Mouse (Mus musculus) bone marrow, adult 2 months (tissue): ENCODE results near the gene Tmem254b. TPM values are rescaled to one million over a fixed set of nuclear protein-coding genes. Genes with fewer than 3 reads are reported as not detected.
"Not testable (repeated sequence)": the region's sequence is repeated elsewhere in the genome, so short reads cannot be mapped to it uniquely, and the experiment has no call there.

ENCODE experiments used
- H3K27ac ChIP-seq: fragments of 200-500 bp; 2 replicates; pipeline ENCODE4 v1.5.1; 2012; ENCODE audit warnings: low read depth, mild to moderate bottlenecking, control low read depth, inconsistent platforms, low read length; ENCODE audit not compliant: control insufficient read depth, poor library complexity, insufficient read depth
- H3K4me1 ChIP-seq: fragments of 200-500 bp; 2 replicates; pipeline ENCODE4 v1.6.1; 2011; ENCODE audit warnings: low read length; ENCODE audit not compliant: control insufficient read depth, insufficient read depth
- H3K4me3 ChIP-seq: fragments of 200-500 bp; replicated peaks from 2 replicates; pipeline ENCODE3; 2011; ENCODE audit warnings: mild to moderate bottlenecking, low read depth, low read length, control low read depth; ENCODE audit not compliant: control insufficient read depth
- WGBS: fragments of 180-500 bp; shearing (Covaris S2); methylation state at CpG from one replicate; pipeline ENCODE4 v1.1.7; 2018; 5-methylcytosine and 5-hydroxymethylcytosine counted together
- polyA plus RNA-seq: library from polyadenylated mRNA; stranded (reverse); fragments of >200 nt; gene quantifications from 2 replicates; pipeline ENCODE4 v1.2.4, GENCODE M21; 2011; ENCODE audit warnings: low replicate concordance; ENCODE audit not compliant: missing spikeins, insufficient read depth, insufficient read length

Gene Tmem254b
- 1.8 TPM in 1 of 2 replicates, not detected in the other for polyA plus RNA-seq

DNA sequence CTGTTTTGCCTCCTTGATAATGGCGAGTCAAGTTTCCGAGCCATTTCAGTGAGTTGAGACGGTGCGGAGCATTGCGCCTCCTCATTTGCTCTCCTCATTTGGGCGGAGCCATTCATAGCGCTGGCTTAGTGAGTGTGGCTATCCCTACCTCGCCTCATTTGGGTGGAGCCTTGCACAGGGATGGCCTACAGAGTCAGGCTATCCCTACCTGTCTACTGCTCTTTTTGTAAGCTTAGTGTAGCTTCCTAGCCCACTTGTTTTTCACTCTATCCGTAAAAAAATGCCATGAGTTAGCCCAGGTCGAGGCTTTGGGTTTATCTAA, at the start of gene Tmem254b:
Gene Tmem254b, minus strand, starts transcription at position 116 of the 322 bp plus-strand sequence.
- H3K27ac ChIP-seq, H3K4me1 ChIP-seq, H3K4me3 ChIP-seq: not testable (repeated sequence)
- WGBS: no CpG with 5 or more reads among the region's 10 CpGs

DNA sequence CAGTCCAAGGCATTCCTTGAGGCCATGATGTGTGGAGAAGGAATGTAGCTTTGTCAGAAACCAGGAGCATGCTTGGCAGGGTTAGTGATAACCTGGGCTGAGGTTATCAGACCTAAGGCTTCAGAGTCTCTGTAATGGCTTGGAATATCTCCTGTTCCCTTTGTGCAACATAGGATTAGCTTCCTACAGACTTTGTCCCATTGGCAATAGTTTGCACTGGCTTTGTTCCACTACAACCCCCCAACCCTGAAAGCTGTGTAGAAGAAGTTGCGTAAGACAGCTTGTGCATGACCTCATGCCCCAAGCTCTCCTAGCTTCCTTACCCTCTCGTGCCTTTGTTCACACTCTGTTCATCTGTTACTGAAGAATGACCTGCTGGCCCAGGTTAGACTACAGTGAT, 30.3 kb upstream of the Tmem254b start:
- H3K27ac ChIP-seq, H3K4me3 ChIP-seq: not testable (repeated sequence)
- no CpG with 5 or more reads among the region's 2 CpGs for WGBS

DNA sequence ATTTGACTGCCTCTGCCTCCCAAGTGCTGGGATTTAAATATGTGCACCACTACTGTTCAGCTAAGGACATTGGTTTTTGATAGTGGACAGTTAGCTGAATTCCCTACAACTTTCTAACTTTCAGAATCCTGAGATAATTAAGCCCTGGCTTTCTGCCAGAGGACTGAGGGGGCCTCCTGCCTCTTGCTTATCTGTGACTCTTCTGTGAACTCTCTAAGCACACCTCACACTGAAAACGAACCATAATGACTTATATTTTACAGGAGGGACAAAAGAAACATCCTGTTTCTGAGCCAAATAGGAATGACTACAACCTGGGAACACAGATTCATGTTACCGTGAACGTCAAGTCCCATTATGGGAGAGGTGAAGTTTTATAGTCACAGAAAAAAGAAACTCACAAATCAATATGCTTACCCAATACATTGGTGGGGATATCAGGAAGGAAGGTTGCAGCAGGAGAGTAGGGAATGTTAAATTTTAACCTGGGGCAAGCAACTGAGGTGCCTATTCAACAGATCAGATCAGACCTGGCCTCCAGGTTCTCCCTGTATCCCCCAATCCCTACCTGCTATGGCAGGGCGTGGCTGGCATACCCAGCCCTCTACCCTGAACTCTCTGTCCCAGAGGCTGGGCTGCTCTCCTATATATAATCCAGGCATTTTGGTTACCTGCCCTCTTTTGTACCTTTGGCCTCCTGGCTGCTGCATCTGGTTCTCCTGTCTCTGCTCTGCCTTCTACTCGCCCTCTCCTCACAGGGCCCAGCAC, 9.6 kb upstream of the Tmem254b start:
- H3K4me1 ChIP-seq, H3K4me3 ChIP-seq, H3K27ac ChIP-seq: not testable (repeated sequence)
- no CpG with 5 or more reads among the region's 5 CpGs for WGBS

More for the DNA sequence above, 30.3 kb upstream of the Tmem254b start:
- H3K4me1 ChIP-seq: not testable (repeated sequence)

DNA sequence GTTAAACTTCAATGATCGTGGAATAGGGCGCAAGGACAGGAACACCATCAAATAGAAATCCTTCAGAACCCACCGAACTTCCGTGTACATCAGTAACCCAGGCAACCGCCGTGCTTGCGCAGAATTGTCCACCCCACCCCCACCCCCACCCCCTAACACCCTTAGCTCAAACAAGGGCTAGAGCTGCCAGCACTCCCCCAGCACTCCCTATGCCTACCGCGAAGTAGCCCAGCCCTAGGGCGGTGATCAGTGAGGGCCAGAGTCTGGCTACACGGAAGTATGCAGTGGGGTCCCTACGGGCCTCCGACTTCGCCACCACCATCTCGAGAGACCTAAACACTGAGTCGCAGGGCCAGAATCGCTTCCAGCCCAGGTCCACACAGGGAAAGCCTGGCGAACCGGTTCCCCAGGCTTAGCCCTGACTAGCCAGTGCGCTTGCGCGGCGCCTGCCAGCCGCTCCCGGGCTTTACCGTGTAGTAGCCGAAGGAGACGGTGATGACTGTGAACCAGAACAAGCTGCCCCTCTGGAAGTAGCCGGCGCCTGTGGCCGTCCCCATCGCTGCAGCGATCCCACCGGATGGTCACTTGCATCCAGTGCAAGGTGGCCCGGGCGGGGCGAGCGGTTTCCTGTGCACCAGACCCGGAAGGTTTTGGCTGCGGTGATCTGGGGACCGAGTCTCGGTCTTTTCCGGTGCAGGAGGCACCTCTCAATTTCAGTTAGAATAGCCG, 480 bp downstream of the Tmem254b start:
- no CpG with 5 or more reads among the region's 44 CpGs for WGBS
- not testable (repeated sequence) for H3K27ac ChIP-seq, H3K4me1 ChIP-seq, H3K4me3 ChIP-seq

DNA sequence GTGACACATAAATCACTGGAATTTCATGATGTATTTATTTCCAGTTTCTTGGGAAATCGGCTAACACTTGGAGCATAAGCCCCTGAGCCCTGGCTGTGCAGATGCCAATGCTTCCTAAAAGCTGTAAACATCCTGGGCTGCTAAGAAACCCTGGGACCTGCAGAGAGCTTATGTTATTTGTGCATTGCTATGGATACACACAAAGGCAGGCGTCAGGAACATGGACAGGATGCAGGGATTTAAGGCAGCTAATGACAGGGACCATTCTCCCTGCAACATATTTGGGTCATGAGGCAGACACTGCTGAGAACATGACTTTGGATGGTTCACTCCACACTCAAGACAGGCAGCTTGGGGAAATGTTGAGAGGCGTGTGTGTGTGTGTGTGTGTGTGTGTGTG, 9.0 kb downstream of the Tmem254b start:
- not testable (repeated sequence) for H3K27ac ChIP-seq, H3K4me1 ChIP-seq, H3K4me3 ChIP-seq
- WGBS: no CpG with 5 or more reads among the region's 3 CpGs

DNA sequence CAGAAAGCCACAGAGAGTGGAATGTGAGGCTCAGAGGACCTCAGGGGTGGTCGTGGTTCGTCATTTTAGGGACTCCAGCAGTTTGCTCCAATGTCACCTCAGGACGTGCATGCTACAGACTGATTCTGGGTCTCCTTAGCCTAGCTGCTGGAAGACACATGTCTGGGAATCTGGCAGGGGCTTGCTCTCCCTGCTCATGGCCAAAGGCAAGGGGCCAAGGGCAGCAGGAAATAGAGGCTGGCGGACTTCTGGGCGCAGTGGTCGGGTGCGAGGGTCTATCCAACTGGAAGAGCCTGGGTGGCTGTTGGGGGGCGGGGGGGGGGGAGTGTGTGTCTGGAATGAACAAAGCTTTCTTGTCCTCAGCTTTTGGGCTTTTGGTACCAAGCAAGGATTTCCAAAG, 18.5 kb downstream of the Tmem254b start:
- H3K4me3 ChIP-seq, H3K4me1 ChIP-seq, H3K27ac ChIP-seq: not testable (repeated sequence)
- no CpG with 5 or more reads among the region's 8 CpGs for WGBS

DNA sequence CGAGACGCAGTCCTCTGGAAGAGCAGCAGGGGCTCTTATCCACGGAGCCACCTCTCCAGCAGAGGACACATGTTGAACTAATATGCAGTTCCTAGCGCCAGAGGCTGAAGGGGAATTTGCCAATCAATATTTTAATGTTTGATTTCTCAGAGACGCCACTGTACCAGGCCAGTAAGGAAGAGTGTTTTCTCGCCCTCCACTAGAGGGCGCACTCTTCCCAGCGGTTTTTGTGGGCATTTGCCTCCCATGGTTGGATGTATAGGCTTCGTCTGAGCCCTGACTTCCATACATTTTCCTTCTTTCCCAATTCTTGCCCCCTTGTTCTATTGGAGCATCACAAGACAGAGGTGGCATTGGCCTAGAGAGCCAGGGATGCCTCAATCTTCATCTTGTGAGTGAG, 20.2 kb downstream of the Tmem254b start:
- no CpG with 5 or more reads among the region's 9 CpGs for WGBS
- H3K27ac ChIP-seq, H3K4me3 ChIP-seq, H3K4me1 ChIP-seq: not testable (repeated sequence)

DNA sequence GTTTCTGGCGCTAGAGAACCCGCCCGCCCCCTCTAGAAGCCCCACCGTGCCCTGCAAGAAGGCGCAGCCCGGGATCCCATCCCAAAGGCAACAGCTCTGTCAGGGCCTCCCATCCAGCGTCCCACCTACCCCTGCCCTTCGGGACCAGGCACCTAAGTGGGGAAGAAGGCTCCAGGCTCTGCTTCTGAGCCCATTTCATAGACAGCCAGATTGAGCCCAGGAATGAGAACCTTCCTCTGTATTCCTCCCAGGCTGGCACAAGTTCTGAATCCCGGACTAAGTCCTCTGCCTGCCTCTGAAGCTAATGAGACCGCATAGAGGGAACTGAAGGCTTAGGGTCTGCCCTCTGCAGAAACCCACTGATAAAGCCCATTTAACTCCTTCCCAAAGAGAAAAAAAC, 24.5 kb downstream of the Tmem254b start, which contains the start of gene Plac9b:
Gene Plac9b, minus strand, starts transcription at position 101 of the 400 bp plus-strand sequence.
- no CpG with 5 or more reads among the region's 10 CpGs for WGBS
- not testable (repeated sequence) for H3K4me3 ChIP-seq, H3K4me1 ChIP-seq, H3K27ac ChIP-seq

DNA sequence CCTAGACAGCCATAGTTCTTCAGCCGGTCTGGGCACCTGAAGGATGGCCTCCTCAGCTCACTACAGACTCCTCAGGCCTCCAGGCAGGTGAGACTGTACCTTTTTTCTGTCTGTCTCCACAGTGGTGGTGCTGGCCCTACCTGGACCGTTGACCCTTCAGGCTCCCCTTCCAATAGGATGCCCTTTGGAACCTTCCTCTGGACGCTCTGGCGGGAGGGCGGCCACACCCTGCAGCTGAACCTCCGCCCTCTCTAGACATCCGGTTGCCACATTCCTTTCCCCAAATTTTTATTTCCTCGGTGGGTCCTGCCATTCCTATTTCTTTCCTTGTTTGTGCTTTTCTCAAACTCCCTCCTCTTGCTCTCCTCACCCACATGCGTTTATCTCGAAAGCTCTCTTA, 25.2 kb downstream of the Tmem254b start:
- not testable (repeated sequence) for H3K4me1 ChIP-seq, H3K27ac ChIP-seq
- no CpG with 5 or more reads among the region's 10 CpGs for WGBS

DNA sequence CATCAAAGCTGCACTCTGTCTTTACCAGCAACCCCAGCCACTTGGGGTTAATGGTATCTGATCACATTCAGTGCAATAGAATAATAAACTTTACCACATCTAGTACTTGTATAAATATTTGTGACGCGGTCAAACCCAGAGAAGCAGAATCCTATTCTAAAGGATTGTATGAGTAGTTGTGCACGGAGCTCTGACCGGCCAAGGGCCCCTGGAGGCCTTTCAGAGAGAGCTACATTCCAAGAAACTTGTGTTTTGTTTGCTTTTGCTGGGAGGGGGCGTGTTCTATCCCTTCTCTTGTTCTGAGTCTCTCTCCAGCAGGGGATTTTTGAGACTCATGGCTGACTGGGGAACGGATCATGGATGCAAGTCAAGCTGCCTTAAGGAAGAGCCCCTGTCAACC, 31.8 kb downstream of the Tmem254b start:
- no CpG with 5 or more reads among the region's 6 CpGs for WGBS
- not testable (repeated sequence) for H3K4me3 ChIP-seq, H3K27ac ChIP-seq, H3K4me1 ChIP-seq

More for the DNA sequence above, 25.2 kb downstream of the Tmem254b start:
- not testable (repeated sequence) for H3K4me3 ChIP-seq

DNA sequence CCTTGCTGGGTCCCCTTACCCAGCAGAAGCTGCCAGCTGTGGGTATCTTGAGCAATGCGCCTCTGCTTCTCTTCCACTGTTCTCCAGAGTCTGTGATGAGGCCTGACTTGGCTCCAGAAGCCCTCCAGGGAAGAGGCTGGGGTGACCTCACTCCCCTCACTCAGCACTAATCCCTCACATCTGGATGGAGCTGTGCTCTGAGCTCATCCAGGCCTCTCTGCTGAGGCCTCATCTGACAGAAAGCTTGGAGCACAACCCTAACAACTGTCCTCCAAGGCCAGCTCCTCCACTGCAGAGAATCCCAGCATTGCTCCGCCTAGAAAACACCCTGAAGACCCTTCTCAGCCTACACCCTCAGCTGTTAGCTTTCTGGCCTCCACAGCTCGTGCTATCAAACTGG, 32.9 kb downstream of the Tmem254b start:
- H3K27ac ChIP-seq, H3K4me3 ChIP-seq, H3K4me1 ChIP-seq: not testable (repeated sequence)
- WGBS: no CpG with 5 or more reads among the region's 3 CpGs

DNA sequence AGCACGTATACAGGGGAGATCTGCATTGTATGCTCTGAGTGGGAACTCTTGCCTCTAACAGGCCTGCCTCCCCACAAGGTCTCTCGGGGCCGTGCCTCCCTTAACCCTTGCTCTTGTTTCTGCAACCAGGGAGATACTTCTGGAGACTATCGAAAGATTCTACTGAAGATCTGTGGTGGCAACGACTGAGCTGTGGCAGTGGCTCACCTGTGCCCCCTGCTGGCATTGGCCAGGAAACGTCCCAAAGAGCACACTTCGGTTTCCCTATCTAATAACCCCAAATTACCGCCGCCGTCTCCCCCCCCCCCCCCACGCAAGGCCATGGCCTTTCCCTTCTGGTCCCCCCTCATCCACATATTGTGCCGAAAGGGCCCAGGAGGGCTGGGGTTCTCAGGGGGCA, 41.6 kb downstream of the Tmem254b start:
- no CpG with 5 or more reads among the region's 12 CpGs for WGBS

DNA sequence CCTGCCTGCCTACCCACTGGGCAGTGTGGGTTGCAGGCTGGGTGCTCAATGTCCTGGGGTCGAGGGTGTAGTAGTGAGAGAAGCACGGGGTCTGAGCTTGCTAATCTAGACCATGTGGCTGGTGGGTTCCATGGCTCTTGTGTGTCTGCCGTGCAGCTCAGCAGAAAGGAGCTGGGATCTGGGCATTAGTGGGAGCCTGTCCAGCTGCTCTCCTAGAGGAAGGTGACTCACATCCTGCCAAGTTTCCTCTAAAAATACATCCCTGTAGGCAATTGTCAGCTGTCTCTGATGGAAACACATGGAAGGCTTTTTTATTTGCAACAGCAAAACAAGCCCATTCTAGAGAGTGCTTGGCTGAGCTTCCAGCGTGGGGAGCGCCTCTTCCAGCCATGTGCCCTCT, 44.4 kb downstream of the Tmem254b start:
- not testable (repeated sequence) for H3K27ac ChIP-seq, H3K4me3 ChIP-seq, H3K4me1 ChIP-seq
- no CpG with 5 or more reads among the region's 5 CpGs for WGBS

More for the DNA sequence above, 41.6 kb downstream of the Tmem254b start:
- not testable (repeated sequence) for H3K4me1 ChIP-seq, H3K27ac ChIP-seq, H3K4me3 ChIP-seq

DNA sequence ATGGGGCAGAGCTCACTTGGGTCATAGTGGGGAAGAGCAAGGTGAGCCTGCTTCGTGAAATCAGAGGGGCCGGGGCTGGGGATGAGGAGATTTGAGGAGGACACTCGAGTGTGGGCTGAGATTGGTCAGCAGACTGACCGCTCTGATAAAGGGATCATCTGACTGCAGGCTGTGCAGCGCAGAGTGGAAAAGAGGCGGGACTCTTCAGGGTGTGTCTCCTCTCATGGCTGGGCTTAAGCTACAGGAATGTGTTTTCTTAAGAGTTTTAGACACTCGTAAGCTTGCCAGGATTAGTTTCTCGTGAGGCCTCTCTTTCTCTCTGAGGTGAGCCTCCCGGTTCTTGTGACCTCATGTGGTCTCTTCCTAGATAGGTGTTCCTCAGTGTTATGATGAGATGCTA, 45.7 kb downstream of the Tmem254b start:
- no CpG with 5 or more reads among the region's 9 CpGs for WGBS
- H3K27ac ChIP-seq, H3K4me3 ChIP-seq, H3K4me1 ChIP-seq: not testable (repeated sequence)
